Mouse (Mus musculus) liver, postnatal 0 days (tissue): Measurements from ENCODE around the gene Stk40.

Experiments used
- CTCF ChIP-seq: sonication (generic); IDR thresholded peaks from 2 replicates; pipeline ENCODE4 v1.5.1; 2016; ENCODE audit warnings: antibody characterized with exemption, low read depth
- EP300 ChIP-seq: IDR thresholded peaks from 2 replicates; pipeline ENCODE4 v1.6.1; 2016; ENCODE audit warnings: antibody characterized with exemption, low read depth, mild to moderate bottlenecking

DNA sequence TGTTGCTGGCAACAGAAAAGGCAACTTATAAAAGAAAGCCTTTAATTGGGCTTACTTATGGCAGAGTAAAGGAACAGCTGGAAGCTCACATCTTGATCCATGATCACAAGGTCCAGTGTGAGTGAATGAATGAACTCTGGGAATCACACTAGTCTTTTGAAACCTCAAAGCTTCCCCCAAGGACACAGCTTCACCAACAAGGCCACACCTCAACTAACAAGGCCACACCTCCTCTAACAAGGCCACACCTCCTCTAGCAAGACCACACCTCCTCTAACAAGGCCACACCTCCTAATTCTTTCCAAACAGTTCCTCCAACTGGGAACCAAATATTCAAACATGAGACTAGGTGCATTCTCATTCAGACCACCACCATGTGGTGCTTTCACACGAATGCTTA, 22.2 kb upstream of the Stk40 start:
- TF ChIP-seq CTCF, result no peak
- no peak for TF ChIP-seq EP300
